Mouse (Mus musculus) heart, postnatal 0 days (tissue): ENCODE measurements around the gene Cdh22.

ENCODE experiments used
- CTCF ChIP-seq: IDR thresholded peaks from 2 replicates; pipeline ENCODE4 v1.5.1; 2016; ENCODE audit warnings: antibody characterized with exemption, control low read depth, low read depth
- EP300 ChIP-seq: IDR thresholded peaks from 2 replicates; pipeline ENCODE4 v1.6.1; 2016; ENCODE audit warnings: antibody characterized with exemption, low read depth

- TF ChIP-seq CTCF (no peak), EP300 (no peak)
These were observed 49.0 kb upstream of the Cdh22 start for GRCm38 (mm10) chr2:165283644-165284043.
